Comparison of ENCODE assay signal across 8 mouse cellular contexts in the genomic region with DNA sequence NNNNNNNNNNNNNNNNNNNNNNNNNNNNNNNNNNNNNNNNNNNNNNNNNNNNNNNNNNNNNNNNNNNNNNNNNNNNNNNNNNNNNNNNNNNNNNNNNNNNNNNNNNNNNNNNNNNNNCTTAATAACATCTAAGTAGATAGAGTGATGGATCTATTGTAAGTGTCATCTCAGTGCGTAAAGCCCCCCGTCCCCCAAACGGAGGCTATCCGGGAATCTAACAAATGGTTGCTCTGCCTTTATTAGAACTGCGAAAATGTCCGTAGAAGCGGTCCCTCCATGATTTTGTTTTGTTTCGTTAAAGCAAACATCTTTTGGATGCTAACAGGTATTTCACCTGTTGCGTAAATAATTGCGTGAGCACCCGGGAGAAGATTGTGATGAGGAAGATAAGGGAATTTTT. TPM values are rescaled to one million over a fixed set of nuclear protein-coding genes. Genes with fewer than 3 reads are reported as not detected.
DNase-seq lines count a peak whose midpoint lies in the region; ATAC-seq lines count a peak whose summit lies in the region.

No protein-coding gene starts in this region.

- H3K9me3 ChIP-seq in kidney, embryonic 15.5 days (replicated peaks): no peaks in the 10 kb centered on the region
- H3K9me3 ChIP-seq in hindbrain, embryonic 13.5 days: no peaks in the 10 kb centered on the region
- H3K9me3 ChIP-seq in midbrain, embryonic 13.5 days: no peaks in the 10 kb centered on the region

- no peak for DNase-seq in kidney, postnatal 14 days
- DNase-seq in gastrocnemius, postnatal 4 days (ENCODE audit: low spot score in 2 of 2): no peak
- no peak for DNase-seq in T-cell, adult 2 months (ENCODE audit: low spot score)
- DNase-seq in adrenal gland, postnatal 36 days: no peak

- ATAC-seq in kidney, embryonic 15.5 days (replicated peaks; ENCODE audit: low FRiP score): no peak
- ATAC-seq in hindbrain, embryonic 13.5 days (ENCODE audit: low FRiP score): no peak
- ATAC-seq in midbrain, embryonic 13.5 days: no peak

- H3K27me3 ChIP-seq in kidney, embryonic 15.5 days: no peaks in the 10 kb centered on the region
- H3K27me3 ChIP-seq in hindbrain, embryonic 13.5 days: no peaks in the 10 kb centered on the region
- no peaks in the 10 kb centered on the region for H3K27me3 ChIP-seq in midbrain, embryonic 13.5 days

- peak overlapping the region; percentile 88 for H3K4me3 ChIP-seq in kidney, embryonic 15.5 days (replicated peaks)
- H3K4me3 ChIP-seq in brown adipose tissue, adult 24 weeks (ENCODE audit: insufficient read depth, low read depth, low read length): peak overlapping the region; percentile 75
- peak overlapping the region; percentile 85 for H3K4me3 ChIP-seq in hindbrain, embryonic 13.5 days
- H3K4me3 ChIP-seq in midbrain, embryonic 13.5 days (replicated peaks): peak overlapping the region; percentile 87

- peak overlapping the region; percentile 80 for H3K4me2 ChIP-seq in kidney, embryonic 15.5 days
- peak overlapping the region; percentile 62 for H3K4me2 ChIP-seq in hindbrain, embryonic 13.5 days
- peak overlapping the region; percentile 64 for H3K4me2 ChIP-seq in midbrain, embryonic 13.5 days (replicated peaks)

- 3% methylated on average over 11 of the region's 11 CpGs for WGBS in kidney, embryonic 15.5 days
- 3% methylated on average over 11 of the region's 11 CpGs for WGBS in hindbrain, embryonic 13.5 days
- WGBS in midbrain, embryonic 13.5 days: 3% methylated on average over 11 of the region's 11 CpGs

- no peaks in the 10 kb centered on the region for H3K36me3 ChIP-seq in kidney, embryonic 15.5 days
- no peaks in the 10 kb centered on the region for H3K36me3 ChIP-seq in hindbrain, embryonic 13.5 days
- no peaks in the 10 kb centered on the region for H3K36me3 ChIP-seq in midbrain, embryonic 13.5 days

- peak overlapping the region; percentile 71 for H3K9ac ChIP-seq in kidney, embryonic 15.5 days
- H3K9ac ChIP-seq in hindbrain, embryonic 13.5 days: peak overlapping the region; percentile 88
- peak overlapping the region; percentile 93 for H3K9ac ChIP-seq in midbrain, embryonic 13.5 days (replicated peaks)

- peak overlapping the region; percentile 96 for H3K27ac ChIP-seq in kidney, embryonic 15.5 days
- no peak overlapping the region for H3K27ac ChIP-seq in brown adipose tissue, adult 24 weeks (replicated peaks; ENCODE audit: low read depth, low read length)
- H3K27ac ChIP-seq in hindbrain, embryonic 13.5 days: peak overlapping the region; percentile 98
- peak overlapping the region; percentile 98 for H3K27ac ChIP-seq in midbrain, embryonic 13.5 days

- peaks cover 7% of the 10 kb centered on the region; the same call in 1 of the 2 replicates for H3K4me1 ChIP-seq in kidney, embryonic 15.5 days
- 0 out of 2 replicates have a peak, but pooled peaks cover 2% of the 10 kb centered on the region for H3K4me1 ChIP-seq in brown adipose tissue, adult 24 weeks (ENCODE audit: control insufficient read depth, insufficient read depth, insufficient read length, low read length)
- H3K4me1 ChIP-seq in hindbrain, embryonic 13.5 days (replicated peaks): peaks cover 6% of the 10 kb centered on the region; the same call in 1 of the 2 replicates
- H3K4me1 ChIP-seq in midbrain, embryonic 13.5 days (replicated peaks): peaks cover 7% of the 10 kb centered on the region

RNA-seq across cellular contexts. Expression of a gene that starts 0.6 kb away (rescaled TPM):
- polyA plus RNA-seq in kidney, embryonic 15.5 days (2015; fragmentation: Nextera tagmentation; extraction: Ambion mirVana): 8.5 and 10.6 TPM in 2 replicates
- polyA plus RNA-seq in brown adipose tissue, adult 24 weeks (2012; ENCODE audit: insufficient read depth, insufficient read length, missing spikeins): 1.3 and 2.9 TPM in 2 replicates
- 59.5 and 60.1 TPM in 2 replicates for polyA plus RNA-seq in hindbrain, embryonic 13.5 days (2015; fragmentation: Nextera tagmentation; extraction: Ambion mirVana)
- polyA plus RNA-seq in midbrain, embryonic 13.5 days (2015; fragmentation: Nextera tagmentation; extraction: Ambion mirVana): 58.1 and 67.4 TPM in 2 replicates
- total RNA-seq in gastrocnemius, postnatal 4 days (2021): 1 to 10 TPM; 4.8 to 5.1 TPM
- total RNA-seq in adrenal gland, postnatal 36 days (2021): 10 to 100 TPM; 29.3 to 40.2 TPM
